Mouse (Mus musculus) cerebellum, adult 18-20 months (tissue): Measurements from ENCODE around the gene Stra6l.
A peak's percentile ranks its signal among the peaks of the same experiment; 100 is the strongest.

Source experiments
- DNase-seq, 2 experiments: peaks; one replicate each; pipeline ENCODE4 v3.0.0; 2021

The Stra6l gene

DNA sequence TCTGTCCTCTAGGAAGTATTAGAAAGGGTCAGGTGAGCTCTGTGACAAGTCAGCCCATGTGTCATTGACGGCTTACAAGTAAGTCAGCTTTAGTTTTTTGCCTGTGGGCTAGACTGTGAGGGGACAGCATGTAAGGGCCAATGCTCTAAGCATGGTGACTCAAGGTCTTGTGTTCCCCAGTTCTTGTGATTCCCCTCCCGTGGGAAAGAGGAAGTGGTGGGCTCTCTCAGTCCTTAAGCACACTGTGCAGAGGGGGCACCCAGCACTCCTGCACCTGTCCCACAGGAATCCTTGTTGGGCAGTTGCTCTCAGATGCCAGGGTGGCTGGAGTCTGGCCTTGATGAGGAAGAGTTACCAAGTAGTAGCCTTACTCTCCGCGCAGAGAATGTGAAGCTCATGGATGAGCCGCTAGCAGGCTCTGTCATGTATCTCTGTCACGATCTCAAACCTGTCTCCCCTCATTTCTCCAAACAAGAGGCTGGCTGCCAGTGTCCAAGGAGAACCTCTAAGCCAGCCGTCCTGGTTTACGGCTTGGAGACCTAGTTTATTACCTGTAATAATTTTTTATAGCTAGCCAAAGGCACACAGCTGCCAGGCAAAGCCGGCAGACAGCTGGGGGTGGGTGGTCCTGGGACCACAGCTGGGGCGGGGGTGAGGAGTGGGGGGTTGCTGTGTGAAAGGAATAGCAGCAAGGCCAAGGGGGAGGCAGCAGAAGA is at the start of gene Stra6l:
Gene Stra6l, plus strand, starts transcription at position 556 of the 716 bp plus-strand sequence.
- DNase-seq, result no peak

DNA sequence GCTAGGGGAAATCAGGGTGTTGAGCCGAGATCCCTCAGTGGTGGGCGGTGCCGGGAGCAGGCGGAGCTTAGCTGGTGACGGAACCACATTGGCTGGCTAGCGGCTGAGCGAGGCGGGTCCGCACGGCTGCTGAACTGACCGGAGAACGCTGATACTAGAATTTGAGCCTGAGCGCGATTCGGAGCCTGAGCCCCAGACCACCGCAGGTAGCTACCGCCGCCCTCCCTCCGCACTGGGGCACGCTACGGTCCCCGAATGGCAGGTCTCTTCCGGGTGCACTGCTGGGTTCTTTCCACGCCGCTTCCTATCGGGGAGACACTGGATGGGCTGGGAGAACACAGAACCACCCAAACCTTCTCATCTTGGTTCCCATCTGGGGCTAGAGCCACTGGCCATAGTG is 49.5 kb upstream of the Stra6l start, which contains the start of gene Aldh1b1:
Gene Aldh1b1, plus strand, starts transcription at position 59 of the 400 bp plus-strand sequence.
- DNase-seq, result peak; percentile 35 to 49

DNA sequence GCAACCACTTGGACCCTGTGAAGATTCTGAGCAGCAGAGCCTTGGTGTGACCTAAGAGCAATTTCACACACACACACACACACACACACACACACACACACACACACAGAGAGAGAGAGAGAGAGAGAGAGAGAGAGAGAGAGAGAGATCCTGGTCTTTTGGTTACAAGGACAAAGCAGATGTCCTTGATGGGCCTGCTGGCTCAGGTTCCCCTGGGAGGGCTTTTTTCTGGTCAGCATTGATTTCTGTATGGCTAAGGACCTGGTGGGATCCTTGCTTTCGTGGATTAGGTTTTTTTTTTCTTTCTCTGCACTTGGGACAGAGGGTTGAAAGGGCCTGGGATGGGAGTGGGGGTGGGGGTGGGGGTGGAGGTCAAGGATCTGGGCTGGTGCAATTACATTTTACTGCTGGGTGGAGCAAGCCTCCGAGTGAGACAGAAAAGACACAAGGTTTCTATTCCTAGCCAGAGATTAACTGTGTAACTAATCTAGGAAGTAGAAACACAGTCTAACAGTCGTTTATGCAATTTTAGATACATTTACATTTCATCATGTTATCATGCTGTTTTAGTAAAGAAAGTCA is 48.4 kb upstream of the Stra6l start:
- no peak for DNase-seq

DNA sequence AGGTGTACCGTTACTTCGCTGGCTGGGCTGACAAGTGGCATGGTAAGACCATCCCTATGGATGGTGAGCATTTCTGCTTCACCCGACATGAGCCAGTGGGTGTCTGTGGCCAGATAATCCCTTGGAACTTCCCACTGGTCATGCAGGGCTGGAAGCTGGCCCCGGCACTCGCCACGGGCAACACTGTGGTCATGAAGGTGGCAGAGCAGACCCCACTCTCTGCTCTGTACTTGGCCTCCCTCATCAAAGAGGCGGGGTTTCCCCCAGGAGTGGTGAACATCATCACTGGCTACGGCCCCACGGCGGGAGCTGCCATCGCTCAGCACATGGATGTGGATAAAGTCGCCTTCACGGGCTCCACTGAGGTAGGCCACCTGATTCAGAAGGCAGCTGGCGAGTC is 45.6 kb upstream of the Stra6l start:
- DNase-seq, result no peak

DNA sequence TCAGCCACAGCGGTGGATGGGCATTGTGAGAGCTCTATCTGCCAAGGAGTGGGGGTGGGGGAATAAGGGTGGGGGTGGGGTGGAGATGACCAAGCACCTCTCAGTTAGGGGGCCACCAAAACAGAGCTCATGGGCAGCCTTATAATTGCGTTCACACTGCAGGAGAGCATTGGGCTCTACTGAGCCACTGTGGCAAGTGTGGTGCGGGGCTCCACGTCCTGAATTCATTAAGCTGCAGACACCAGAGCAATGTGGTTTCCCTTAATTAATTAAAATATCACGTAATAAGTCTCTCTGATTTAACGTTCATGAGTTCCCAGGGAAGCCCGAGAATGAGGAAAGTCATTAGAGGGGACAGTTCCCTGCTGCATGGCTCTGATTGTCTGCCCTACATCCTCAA is 40.4 kb upstream of the Stra6l start:
- DNase-seq, result no peak

DNA sequence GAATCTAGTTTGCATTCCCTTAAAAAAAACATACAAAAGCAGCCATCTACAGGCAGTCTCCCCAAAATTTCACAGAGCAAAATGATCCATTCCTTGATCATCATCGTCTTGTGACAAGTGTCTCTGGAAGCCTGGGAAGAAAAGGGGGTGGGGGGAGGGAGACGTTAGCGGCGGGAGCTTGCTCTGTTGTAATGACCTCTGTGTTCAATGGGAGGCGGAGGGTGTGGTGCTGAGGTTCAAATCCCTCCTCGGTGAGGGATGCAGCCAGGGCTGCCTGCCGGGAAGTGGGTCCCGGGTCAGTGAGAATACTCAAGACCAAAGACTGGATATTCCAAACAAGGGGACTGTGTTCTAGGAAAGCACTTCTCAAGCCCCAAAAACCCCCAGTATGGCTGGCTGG is 37.2 kb upstream of the Stra6l start:
- no peak for DNase-seq

DNA sequence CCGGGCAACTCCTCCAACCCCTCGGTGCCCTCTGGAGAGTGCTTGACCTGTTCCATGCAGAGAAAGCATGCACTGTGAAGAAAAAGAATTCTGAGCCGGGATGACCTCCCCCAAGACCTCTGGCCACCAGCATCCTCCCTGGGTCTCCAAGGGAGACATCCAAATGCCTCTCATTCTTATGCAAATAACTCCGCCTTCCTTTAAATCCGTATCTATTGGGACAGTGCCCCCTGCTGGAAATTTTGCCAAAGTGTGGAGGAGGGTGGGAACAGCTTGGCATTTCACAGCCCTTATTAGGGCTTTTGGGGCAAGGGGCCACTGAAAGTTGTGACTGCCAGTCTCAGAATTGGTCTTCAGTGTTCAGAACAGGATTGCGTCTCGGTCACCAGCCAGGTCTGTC is 32.9 kb upstream of the Stra6l start:
- peak; percentile 26 to 43 for DNase-seq

DNA sequence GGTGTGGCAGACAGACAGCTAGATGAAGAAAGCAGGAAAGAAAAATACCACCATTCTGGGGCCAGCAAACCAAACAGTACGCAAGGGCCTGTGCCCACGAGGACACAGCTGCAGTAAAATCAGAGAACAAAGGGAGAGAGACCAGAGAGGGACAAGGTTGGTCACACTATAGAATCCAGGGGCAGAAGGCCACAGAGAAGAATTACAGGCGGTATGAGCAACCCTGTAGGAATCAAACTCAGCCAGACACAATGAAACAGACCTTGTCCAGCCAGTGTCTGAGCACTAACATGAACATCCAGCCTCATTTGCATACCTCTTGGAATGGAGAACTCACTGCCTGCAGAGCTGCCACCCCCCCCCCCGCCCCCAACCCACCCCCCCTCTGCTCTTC is 29.7 kb upstream of the Stra6l start:
- no peak for DNase-seq

DNA sequence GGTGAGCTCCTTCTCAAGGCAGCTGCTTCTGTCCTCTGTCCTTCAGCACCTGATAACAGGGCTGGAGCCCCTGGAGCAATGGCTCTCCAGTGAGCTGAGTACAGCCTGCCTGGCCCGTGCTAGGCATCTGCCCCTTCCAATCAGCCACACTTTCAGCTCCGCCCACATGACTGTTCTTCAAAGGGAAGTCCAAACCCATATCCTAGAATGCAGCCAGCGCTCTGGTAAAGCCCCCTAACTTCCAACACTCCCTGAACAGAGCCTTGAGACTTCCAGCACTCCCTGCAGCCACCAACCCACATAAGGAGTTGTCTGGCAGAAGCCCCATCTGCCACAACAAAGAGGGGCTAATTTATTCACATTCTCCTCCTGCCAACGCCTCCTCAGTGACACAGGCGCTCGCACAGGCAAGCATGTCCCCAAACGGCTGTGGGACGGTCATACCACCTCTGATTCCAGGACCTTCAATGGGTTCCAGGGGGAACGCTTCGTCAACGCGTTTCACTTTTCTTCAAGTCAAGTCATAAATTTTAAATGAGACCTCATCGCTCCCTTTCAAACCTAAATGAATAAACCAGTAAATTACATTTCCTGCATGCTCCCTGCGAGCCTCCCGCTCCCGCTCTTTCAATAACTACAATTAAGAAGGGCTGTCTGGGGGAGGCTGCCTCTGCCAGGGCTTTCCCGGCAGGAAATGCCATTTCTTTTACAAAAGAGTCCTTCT is 29.1 kb upstream of the Stra6l start:
- no peak for DNase-seq

DNA sequence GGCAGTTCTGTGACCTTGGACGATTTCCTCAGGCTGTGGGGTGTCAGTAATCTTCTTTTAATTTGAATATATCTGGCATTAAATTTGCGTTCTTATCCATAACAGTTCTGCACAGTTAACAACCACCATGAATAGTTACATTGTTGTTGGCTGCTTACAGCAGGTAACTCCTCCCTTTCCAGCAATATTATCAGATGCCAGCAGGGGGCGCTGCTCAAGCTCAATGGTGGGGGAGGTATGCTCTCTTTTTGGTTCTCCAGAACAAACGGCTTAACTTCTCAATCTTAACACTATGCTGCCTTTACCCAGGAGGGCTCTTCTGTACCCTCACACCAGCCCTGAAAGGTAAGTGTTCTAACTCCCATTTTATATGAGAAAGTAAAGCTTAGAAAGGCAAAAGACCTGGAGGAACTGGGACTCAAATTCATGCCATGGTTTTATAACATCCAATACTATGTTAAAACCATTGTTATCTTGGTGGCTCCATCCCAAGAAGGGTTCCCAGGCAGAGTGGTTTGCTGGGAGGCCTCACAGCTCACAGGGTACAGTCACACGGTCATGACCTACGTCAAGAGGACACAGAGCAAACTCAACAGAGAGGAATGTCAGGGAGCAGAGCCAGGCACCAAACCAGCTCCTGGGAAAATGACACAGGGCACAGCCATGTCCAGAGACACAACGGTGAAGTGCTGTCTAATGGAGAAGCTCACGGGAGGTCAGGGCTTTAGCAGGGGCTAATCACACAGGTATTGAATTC is 28.2 kb upstream of the Stra6l start:
- DNase-seq, result peak; percentile 18 to 36

DNA sequence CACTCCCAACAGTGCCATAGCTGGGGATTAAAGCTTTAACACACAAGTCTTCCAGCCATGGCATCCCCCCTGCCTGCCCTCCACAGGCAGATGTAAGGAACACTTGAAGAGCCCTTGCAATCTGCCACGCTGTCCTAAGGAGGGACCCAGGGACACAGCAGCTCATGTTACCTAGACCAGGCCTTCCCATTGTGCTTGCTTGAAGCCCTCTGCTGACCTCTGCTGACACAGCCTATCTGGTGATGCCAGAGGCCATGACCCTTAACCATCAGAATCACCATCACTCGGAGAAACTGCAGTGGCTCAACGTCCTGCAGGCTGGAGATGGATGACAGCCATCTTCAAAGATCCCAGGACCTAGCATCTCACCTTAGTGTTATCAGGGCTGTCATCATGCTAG is 26.5 kb upstream of the Stra6l start:
- no peak for DNase-seq

DNA sequence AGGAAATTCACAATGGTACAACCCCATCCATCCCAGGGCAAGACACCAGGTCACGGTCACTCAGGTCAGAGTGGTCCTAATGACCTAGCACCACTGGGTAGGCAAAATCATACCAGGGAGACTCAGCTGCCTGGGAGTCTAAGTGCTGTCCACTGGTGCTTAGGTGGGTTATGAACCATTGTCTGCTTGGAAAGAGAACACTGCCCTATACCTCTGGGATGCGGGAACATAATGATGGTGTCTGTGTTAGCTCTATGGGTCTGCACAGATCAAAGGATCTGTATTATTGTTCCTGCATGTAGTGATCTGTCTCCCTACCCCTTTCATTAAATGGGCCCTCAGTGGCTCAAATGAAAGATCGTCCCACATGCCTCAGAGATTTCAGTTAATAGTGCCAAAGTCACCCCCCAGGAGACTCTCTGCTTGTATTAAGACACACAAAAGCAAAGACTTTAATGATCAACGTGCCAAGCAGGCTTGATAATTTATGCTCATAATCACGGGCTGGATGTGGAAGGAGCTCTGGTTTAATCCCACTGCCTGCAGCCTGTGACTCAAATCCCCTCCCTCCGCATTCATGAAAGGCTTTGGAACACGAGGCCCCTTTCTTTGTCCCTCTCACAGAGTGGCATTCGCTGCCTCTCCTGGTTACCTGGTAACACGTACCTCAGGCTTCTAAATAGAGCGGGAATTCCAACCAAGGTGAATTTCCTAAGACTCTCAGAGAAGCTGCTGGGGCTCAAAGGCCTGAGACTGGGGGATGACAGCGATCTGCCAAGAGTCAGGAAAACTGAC is 25.5 kb upstream of the Stra6l start:
- DNase-seq, result no peak

DNA sequence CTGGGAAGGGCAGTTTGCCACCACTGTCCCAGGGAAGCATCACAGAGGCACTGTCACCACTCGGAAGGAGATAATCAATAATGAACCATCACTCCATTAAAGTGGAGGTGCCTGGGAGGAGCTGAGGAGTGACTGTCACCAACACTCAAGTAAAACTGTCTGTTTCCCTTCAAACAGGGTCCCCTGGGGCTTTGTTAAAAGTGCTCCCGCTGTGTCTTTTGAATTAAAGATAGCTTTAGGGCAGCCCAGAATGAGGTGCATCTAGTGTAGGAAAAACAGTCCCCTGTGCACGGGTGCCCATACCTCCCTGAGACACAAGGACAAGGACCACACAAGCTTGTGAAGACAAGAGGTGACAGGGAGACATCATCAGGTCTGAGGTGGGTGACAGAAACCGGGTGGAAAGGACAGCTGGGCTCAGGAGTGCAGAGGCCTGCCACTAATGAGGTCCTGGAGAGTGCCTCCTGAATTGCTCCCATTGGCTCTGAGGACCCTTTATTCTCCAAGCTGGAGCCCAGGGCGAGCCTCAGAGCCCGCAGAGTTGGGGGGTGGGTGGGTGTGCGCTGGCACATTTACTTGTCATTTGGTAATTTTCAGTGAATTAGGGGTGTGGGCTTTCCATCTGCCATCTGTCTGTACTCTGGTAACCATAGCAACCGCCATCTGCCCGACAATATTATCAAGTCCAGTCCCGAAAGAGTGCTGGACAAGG is 24.3 kb upstream of the Stra6l start:
- DNase-seq, result no peak

DNA sequence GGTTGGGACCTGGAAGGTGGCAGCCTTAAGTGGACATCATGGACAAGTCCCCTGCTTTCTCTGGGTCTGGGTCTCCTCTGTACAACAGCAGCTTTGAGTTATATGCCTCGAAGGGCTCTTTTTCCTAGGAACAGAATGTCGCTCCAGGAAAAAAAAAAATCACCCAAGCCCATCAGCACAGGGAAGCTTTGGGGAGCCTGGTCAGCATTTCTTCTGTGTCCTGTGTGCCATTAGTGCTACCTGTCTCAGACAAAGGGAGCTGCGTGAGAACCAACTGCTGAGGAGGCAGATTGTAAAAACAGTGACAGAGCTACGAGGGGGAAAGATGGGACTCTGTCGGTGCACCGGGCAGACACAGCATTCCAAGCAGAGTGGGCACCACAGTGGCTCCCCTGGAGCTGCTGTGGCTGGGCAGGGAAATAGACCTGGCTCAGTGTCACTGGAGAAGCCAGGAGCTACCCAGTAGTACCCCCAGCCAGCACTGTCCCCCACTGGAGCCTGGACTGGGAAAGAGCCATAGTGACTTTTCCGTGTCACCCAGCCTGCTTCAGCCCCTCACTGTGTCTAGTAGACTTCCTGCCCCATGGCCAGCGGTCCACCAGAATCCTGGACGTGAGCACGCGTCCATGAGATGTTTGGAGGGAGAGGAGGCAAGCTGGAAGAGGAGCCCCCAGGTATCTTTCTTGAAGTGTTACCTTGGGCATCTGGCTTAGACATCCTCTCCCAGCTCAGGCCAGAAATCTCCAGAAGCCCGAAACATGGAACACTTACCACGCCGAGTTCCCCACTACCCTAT is 23.5 kb upstream of the Stra6l start:
- DNase-seq, result no peak

DNA sequence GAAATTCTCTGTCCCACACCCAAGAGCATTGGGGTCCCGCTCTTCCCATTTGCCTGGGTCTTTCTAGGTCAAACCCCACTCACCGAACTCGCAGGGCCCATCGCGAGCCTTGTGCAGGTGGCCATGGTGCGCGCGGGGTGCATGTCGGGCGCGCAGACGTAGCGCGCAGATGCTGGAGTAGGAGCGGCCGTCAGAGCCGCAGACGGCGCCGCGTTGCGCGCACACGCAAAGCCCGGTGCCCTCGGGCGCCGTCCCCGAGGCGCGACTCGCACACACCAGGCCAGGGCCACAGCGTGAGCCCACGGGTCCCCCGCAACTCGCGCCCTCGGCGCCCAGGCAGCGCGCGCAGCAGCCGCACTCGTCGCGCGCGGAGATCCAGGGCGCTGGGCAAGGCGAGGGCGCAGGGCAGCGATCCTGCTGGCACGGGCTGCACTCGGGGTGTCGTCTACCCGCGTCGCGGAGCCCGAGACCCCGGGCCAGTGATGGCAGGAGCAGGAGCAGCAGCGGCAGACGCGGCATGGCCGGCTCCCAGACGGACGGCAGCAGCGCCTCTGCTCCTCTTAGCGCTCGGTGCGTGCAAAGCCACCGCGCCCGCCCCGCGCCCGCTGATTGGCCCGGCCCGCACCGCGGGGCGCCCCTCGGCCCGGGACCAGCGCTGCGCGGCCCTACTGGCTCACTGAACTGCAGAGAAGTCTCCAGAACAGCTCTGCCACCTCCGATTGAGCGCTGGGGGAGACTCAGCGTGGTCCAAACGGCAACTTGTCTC is 22.0 kb upstream of the Stra6l start, which contains the start of gene Igfbpl1:
Gene Igfbpl1, minus strand, starts transcription at position 649 of the 766 bp plus-strand sequence.
- no peak for DNase-seq

DNA sequence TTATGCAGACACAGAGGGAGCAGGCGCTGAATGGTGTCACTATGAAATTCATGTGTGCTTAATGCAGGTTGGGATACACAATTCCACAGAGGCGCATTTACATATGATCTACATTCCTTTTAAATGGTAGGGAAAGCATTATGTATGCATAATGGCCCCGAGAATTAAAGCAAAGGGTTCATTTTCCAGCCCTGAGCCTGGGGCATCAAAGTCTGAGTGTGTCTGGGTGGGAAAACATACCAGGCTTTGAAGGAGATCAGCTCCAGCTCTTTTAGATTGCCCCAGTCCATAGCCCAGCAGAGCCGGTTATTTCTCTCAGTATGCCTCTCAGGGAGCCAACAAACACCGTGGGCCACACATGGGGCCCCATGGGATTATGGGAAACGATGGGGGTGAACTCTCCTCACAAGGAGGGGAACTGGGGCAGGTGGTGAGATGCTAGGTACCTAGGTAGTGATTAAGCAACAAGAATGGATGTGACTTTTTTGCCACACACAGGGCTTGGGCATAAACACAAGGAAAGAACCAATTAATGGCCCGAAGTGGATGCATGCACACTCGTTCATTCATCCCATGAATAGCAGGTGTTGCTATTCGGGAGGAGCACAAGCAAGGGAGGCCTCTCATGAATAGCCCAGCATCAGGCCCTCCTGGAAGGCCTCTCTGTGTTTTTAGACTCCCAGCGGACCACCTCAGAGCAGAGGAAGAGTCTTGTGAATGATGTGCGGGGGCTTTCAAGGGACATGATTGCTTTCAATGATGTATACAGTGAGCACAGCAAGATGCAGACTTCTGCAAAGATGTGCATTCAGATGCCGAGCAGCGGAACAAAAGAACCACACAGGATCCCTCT is 18.3 kb upstream of the Stra6l start:
- no peak for DNase-seq

DNA sequence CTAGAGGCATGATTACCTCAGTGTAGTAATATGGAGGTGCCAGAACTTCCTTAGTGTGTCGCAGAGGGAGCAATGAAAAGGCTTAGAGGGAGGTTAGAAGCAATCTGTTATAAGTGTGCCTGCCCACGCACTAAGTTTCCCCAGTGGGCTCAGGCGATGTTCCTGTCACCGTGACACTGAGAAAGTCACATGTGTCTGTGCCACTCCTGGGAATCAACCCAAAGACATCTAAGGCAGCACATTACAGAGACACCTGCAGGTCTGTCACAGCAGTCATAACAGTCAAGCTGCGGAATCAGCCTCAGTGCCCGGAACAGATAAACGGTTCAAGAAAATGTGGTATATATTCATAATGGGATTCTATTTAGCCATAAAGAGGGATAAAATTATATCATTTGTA is 16.5 kb upstream of the Stra6l start:
- DNase-seq, result no peak

DNA sequence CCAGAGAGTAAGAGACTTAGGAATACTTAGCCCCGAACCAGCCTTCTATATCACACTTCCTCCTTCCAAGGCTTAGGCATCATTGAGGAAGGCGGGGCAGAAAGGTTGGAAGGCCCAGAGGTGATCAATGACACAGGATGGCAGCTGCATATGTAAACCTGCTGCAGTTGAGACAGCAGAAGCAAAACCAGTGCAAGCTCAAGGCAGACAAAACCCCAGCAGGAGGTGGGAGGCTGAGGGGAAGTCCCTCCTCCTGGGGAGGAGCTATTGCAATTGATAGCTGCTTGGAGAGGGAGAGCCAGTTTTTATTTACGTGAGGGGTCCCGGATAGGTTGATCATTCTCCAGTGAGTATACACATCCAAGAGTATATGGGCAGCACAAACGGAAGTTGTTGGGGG is 15.0 kb upstream of the Stra6l start:
- no peak for DNase-seq

DNA sequence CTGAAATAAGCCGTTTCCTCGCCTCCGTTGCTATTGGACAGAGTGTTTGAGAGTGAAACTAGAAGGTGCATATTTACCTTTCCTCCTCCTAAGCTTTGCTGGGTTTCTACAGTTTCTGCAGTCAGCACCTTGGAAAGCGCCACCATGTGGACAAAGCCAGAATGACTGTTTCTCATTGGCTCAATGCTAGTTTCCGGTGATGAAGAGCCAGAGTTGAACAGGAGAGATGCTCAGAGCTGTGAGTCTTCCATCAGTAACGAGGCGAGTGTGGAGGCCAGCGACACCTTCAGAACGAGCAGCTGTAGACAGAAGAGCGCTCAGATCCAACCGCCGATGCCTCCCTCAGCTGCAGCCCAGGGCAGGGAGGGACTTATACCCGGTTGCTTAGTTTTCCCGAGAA is 4.1 kb upstream of the Stra6l start:
- peak in 1 of 2 experiments; percentile 7 for DNase-seq
